Mouse (Mus musculus) liver, postnatal 0 days (tissue): Measurements from ENCODE around the gene Nsun2.

ENCODE experiments used
- CTCF ChIP-seq: sonication (generic); IDR thresholded peaks from 2 replicates; pipeline ENCODE4 v1.5.1; 2016; ENCODE audit warnings: antibody characterized with exemption, low read depth
- EP300 ChIP-seq: IDR thresholded peaks from 2 replicates; pipeline ENCODE4 v1.6.1; 2016; ENCODE audit warnings: antibody characterized with exemption, low read depth, mild to moderate bottlenecking

DNA sequence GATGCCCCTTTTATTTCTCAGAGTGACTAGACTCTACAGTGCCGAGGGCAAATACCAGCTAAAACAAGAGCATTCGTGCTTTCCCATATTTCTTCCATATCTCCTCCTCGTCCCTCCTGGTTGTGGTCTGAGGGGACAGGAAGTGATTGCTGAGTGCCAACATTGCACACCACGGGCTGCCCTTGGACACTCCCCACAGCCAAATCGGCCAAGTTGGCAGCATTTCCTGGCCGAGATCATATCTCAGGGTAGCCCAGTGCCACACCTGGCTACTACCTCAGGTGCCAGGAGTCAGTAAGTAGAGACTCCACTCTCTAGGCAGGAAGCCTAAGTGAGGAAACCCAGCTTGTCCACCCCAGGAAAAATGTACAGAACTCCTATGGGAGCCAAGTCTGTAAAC is 7.7 kb downstream of the Nsun2 start:
- TF ChIP-seq CTCF (no peak), EP300 (no peak)
